Mouse (Mus musculus): ENCODE measurements at regions not wholly inside any gene's neighbourhood (a gene's known extent, or its start where the extent isn't known, plus 50 kb on each side); places are given as distances from the start of the nearest gene placed in this dataset.

DNA sequence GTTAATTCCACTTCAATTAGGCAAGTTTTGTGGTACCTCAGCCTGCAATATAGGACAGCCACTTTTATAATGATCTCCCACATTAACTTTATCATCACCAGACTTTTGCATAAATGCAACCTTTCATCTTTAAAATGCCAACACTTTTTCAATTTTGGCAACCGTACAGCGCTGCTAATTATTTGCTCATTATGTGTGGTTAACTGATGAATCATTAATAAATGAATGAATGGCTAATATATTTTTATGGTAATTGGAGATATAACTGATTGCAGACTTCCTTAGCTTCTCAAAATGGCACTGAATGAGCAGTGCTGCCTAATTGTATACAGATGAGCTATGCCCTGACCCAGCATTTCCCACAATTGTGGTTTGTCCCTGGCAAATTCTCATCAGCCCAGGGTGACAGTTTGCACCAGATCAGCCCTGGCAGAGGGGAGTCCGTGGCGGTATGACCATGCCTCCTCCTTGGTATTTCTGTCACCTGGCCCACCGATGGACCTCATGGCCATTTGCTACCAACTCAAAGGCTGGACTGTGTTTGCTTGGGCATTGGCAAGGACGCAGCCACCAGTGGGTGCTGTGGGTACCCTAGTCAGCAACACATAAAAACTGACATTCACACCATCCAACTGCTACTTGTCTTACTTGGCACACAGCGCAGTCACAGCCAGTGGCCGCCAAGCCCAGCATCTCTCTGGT lies 173.7 kb upstream of the Lmo4 start:
- no peak for DNase-seq

DNA sequence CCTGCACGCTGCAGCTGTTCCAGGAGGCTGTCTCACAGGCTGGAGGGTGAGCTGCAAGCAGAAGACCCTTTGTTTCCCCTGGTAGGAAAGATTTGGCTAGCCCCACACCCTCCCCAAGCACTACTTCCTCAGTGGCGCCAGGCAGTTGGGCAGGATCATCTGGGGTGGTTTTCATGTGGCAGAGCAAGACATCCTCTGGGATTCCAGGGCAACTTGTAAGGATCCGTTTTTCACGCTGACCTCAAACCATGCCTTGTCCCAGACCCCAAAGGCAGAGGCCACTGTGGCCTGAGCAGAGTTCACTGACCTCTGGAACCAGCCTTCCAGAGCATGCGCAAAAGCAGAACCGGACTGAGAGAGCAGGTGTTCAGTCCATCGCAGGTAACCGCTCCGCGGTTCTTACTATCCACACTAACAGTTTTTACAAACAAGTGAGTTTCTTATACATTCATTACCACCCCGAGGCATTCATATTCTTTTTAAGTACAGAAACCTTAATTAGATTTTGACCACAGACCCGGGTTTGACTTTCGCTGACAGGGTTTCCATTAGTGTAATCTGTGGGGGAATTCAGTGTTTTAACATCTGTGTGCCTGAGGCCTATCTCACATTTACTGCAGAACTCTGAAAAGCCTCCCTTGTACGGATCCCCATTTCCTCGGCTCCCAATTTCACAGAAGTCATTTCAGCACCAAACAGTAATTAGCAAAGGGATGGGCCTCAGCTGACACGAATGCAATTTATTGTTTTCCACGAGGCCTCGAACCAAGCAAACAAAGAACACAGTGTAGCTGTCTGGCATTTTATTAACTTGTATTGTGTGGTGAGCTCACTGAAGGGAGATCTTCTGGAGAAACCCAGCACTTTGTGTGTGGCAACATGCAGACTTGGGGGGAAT lies 172.9 kb upstream of the Lmo4 start:
- DNase-seq: no peak

DNA sequence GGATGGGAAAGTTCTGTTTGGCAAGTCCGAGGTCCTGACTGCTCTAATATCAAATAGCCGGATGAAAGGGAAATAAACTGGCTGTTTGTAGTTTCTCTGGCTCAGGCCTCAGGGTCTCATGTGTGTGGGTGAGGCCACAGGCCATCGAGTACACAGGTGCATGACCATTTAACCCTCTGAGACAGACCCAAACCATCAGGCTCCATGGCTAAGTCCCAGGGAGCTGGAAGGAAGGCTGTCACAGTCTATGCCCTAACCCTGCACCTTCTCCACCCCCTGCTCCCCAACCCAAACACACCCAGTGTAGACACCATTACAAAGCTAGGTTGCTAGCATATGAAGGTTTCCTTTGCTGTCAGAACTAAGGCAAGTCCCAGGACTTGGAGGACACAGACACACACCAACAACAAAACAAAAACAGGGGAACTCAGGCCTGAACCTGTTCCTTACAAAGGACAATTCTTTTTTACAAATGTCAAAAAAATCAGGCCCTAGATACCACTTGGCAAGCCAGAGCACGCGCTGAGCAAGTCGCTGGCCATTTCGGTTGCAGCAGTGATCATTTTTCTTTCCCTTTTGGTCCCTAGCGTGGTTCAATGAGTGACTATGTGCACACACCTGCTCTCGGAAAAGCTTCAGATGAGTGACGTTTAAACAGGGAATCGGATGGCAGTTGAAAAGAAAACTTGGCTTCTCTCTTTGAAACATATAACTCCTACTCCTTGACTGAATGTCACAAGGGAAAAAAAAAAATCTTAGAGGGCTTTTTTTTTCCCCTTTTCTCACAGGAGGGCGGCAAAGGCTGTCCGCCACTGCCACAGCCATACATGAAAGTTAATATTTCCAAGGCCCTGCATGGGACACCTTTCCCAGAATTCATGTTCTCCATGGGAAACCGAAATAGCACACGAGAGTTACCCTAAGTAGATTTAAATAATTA lies 171.7 kb upstream of the Lmo4 start:
- no peak for DNase-seq

DNA sequence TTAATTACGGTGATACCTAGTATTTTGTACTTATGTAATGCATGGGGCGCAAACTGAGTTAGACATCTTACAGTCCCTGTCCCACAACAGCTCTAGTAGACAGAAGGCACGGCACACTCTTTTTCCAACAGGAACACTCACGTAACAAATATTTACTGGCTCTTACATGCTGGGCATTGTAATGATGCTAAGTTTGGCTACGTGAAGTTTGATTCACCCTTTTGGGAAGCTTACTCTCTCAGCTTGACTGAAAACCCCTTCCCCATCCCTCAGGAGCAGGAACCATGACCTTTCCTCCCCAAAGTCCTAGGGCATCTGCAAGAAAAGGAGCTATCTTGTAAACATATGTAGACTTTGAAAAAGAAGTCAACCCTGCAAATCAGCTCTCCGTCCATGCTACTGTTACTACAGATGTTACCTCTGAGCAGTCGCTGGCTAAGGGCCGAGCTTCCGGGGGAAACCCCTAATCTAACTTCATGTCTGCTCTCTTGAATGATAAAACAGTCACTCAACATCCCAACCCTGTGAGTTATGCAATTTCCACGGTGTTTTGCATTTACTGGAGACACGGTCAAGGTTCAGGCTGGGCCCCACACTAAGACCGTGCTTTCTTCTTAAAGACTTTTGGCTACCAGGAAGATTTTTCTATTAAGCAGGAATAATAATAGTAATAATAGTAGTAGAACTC lies 170.8 kb upstream of the Lmo4 start:
- no peak for DNase-seq

DNA sequence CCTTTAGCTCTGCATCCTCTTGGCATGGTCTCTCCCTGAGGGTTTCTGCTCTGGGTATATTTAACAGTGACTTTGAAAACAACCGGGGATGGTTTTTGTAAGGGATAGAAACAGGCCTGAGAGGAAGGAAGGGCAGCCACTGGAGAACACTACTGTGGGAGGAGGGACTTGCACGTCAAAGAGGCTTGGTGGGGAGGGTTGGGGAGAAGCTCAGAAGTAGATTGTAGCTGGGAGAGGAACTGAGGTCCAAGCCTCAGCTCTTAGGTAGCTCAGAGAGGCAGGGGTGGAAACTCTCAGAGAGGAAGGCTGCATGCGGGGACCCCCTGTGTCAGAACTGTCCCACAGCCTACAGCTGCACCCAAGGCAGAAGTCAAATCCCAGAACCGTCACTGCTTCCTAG lies 163.3 kb upstream of the Lmo4 start:
- no peak for DNase-seq

DNA sequence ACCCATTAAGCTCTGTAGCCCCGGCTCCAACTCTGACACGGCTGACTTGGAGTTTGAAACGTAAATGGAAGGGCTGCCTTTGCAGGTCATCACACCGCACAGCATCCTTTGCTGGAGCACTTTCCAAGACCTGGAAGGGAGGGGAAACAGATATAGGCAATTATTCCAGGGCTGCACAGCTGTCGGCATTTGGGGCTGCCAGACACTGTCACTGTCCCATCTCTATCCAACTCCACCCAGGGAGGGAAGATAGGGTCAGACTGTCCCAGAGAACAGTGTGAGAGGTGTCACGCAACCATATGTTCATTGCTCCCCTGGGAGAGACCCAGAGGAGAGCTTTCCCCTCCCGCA lies 162.7 kb upstream of the Lmo4 start:
- no peak for DNase-seq

DNA sequence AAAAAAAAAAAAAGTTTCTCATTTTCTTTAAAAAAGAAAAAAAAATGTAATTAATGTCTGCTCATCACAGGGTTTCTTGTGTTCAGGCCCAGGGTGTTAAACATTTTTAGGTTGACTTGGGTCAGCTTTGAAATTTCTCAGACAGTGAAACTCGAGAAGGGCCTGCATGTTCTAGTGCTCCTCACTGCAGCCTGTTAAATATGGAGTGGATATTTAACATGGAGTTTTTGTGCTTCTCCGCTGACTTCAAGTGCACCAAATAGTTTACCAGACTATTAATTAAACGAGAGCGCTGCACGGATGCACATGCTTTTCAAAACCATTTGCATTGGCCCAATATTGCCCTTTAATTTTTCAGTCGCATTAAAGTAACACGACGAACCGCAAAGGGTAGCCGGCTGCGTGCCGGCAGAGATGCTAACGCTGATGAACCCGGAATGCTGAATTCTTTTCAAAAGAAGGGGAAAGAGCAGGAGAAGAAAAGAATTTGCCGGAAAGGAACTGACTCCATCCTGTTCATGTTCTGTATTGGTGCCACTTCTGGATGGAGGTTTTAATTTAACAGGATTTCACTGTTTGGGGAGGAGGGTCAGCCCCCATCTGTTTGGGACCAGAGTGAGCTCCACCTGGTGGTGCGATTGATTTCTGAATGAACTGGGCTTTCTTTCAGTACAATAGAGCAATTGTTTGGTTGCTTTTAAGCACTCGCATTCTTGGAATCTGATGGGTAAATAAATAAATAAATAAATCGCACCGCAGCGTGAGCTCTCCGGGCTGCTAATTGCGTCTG lies 162.2 kb upstream of the Lmo4 start:
- DNase-seq: no peak

DNA sequence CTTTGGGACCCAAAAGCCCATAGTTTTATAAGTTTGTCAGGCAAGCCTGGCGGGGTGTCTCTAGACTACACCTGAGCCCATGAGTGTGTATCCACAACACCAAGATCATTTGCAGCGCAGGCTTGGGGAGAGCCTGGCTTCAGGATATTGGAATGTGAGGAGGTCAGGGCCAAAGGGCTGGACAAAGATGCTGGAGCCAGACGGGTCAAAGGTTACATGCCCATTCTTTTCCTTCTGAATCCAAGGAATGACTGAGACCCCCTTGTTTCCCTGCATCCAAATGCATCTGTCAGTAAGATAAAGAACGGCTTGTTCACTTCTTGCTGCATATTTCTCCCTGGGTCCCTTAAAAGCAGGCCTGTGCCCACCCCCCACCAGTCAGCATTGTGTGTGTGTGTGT lies 160.9 kb upstream of the Lmo4 start:
- no peak for DNase-seq

DNA sequence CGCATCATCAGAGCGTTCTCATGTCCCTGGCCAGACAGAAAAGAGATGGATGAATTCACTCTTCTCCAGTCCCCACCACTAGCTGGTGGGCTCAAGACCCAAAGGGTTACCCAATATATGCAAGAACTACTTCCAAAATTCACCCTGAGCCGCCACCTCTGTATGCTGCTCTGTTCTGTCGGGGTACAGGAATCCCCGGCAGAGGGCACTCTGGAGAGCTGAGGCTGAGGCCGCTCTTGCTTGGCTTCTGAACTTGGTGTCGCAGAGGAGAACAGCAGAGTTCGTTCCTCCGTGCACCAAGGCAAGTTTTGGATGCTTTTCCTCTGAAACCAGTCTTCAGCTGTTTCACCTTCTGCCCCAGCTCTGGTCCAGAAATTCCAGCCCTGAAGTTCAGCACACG lies 157.5 kb upstream of the Lmo4 start:
- DNase-seq: no peak

DNA sequence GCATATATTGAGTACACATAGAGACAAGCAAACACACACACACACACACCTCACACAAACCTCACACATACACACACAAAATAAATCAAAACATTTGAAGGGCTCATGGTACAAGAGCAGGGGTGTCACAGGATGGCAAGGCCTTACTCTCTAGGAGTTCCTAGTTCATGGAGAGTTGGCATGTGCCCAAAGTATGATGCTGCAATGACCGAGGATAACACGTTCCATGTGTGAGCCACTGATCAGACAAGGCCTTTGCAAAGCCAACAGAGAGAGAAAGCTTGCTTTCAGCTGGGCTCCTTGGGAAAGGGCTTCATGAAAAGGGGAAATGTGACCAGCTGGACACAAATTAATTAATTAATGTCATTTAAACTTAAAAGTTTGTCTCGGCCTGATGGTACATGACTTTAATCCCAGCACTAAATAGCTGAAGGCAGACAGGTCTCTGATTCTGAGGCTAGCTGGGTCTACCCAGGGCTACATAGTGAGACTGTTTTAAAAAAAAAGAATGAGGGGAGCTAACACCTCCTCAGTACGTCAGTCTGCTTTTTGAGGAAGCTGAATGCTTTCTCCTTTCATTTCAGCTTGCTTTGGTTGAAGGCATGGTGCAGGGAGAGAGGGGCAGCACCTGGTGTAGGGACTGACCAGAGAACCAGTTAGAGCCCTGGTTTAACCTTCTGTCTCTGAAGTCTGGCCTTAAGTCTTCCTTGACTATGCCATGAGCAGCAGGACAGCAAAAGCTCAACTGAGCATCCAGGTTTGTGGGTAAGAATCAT lies 156.4 kb upstream of the Lmo4 start:
- DNase-seq: no peak

DNA sequence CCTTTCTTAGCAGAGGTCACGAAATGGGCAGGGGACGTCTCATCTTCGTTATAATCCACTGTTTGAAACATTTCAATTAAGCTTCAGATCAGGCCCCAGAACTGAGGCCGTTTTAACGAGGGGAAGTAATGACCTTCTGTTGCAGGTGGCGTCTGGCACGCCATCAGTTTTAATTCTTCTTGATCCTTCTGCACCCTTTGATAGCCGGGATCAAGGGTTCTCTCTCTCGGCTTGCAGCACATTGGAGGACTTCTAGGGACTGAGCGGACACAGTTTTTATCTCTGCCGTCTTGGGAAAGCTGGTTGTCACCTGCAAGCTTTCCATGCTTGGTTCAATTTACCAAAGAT lies 151.9 kb upstream of the Lmo4 start:
- DNase-seq: no peak

DNA sequence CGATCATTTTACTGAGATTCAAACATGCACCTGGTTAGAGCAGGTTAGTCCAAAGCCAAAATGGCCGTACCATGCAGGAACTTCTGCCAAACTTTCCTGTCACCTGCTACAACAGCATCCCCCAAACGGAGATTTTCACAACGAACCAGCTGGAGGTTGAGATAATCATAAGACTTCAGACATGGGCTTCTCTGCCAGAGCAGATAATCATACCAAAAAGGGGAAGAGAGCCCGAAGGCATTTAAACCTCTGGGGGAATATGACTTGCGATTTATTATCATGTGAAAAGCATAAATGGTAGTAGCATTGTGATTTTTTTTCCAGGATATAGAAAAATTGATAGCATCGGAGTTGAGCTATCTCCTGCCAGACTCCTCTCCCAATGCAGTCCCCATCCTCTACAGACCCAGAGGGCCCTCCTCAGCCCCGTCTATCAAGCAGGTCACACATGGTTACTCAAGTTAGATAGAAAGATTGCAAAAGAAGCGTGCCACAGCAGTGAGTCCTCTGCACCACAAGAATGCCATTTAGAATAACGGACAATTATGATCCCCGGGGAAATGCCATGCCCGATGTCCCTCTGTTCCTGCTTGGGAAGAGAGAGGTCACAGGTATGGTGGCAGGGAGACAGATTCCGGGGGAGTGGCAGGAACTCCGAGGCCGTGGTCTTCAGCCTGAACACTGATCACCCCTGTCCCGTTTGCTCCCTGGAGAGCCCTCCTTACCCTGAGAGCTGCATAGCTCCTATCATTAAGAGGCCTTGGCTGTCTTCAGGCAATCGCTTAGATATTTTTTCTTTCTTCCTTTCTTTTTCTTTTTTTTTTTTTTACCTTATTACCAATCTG lies 151.3 kb upstream of the Lmo4 start:
- no peak for DNase-seq

DNA sequence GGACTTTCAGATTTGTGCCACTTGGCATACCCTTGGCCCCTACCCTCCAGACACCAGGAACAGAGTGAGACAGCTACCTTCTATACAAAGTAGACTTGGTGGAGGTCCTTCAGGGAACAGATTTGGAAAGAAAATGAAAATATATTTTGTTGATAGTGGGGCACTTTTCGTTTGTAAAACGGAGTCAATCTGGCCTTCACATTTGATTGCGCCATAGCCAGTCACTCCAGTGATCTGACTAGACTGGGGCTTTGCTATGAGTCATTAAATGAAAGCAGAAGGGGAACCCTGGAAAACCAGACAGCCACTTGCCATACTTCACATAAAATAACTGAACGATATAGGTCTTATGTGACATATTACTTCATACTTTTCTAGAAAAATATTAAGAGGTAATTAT lies 147.5 kb upstream of the Lmo4 start:
- no peak for DNase-seq

DNA sequence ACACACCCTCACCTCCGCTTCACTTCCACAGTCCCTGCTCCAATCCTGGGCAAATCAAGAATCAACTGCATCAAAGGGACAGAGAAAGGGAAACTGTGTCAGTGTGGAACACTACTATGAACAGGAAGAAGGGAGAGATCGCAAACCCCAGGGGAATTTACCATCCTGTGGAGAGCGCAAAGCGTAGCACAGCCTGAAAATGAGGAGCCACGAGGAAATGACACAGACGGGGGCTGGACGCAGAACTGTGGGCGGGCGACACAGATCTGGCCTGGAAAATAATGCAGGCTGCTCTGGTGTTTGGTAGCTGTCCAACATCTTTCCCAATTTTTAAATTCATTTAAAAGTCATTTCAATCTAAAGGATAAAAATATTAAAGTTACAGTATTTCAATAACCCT lies 143.4 kb upstream of the Lmo4 start:
- DNase-seq: no peak

DNA sequence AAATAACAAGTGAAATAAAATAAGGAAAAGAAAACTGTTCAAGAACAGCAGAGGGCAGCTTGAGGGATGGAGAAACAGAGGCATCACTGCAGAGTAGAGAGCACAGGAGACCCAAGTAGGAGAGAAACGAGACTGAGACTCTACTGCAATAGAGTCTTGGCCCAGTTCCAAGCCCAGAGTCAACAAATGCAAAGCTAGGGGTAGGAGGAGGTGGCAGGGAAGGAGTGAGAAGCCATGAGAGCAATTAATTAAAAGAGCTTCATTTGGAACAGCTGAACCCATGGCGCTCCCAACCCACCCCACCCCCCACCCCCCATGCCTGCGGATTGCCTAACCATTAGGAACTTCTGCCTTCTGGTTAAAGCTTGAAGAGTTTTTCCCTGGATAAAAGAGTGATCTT lies 130.2 kb upstream of the Lmo4 start:
- DNase-seq: no peak

DNA sequence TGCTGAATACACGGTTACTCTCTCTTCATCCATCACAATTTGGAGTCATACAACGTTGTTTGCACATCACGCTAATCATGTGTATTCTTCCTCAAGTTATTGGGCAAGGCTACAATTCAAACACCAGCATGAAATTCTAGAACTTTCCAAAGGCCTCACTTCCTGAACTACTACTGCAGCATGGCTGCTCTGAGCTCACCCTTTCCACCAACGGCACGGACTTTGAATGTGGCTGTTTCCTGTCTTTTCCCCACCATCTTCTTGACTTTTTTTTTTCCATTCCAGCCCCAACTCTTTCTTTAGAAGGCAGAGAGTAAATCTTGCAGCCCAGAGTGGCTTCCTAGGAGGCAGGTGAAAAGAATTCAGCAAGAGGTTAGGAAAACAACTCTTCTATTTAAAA lies 129.2 kb upstream of the Lmo4 start:
- no peak for DNase-seq

DNA sequence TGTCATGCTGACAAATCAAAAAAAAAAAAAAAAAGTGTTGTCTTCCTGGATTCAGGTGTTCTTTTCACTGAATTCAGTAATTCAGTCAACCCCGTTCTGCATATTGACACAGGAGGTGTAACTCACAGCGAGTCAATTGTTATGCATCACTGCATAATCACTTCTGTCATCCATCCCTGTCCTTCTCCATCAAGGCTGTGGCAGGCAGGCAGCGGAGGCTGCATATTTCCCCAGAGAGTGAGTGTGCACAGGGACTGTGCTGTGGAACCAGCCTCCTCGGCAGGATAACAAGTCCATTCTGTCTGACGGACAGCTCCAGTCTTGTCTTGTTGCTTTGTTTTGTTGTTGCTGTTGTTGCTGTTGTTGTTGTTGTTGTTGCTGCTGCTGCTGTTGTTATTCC lies 127.3 kb upstream of the Lmo4 start:
- DNase-seq: no peak

DNA sequence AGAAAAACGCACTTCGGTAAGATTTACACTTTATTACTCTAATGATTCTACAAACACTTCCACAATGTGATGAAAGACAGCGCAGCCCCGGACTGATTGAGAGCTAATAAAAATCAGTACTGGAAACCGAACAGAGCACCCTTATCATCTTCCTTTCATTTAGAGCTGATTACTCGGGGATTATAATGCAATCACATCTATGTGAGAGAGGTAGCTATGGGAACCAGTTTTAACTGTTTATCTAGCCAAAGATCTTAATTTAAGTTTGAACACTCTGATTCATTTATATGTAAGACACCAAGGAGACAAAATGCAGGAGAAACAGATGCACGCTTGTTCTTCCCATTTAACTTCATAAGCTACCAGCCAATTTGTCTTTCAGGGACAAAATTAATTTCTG lies 124.1 kb upstream of the Lmo4 start:
- no peak for DNase-seq

DNA sequence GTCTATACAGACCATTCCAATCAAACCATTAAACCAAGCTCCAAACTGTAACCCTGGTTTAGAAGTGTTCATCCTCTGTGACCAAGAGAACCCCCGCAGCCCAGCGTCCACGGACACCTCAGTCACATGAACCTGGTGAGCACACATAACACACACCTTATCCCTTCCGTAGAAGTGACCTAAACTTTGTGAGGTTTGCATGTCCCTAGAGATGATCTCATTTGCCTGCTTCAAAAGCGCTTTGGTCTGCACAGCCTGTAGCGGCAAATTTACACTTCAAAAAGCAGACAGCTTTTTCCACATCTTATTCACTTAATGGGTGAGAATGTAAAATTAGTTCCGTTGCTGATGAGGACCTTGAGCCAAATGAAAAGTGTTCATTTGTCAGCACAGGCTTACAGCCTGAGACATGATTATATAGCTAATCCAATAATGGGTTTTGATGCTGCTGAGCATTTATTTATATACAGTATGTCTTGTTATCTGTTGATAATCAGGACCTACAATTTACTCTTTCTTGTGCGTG lies 122.3 kb upstream of the Lmo4 start:
- no peak for DNase-seq

DNA sequence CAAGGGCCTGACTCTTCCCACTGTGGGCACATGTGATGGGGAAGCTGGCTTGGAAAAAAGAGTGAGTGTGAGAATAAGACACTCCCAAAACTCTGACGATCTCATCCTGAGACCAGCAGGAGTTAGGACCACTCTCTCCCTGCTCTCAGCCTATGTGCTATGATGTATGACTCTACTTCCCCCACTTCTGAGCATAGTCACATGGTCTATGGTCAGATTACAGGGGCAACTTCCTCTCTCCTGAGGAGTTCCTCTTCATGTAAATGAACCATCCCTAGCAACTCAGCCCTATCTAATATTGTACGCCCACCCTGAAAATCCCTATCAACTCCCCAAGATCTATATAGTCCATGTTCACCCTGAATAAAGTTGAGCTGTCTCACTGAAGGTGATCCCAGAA lies 120.0 kb upstream of the Lmo4 start:
- no peak for DNase-seq

Measured in cerebellum, adult 11-12 months (tissue).